Mouse (Mus musculus): ENCODE results near the gene Klhl21. TPM values are rescaled to one million over a fixed set of nuclear protein-coding genes. Genes with fewer than 3 reads are reported as not detected.
"Not testable (repeated sequence)": the region's sequence is repeated elsewhere in the genome, so short reads cannot be mapped to it uniquely, and the experiment has no call there.

Gene Klhl21
- polyA plus RNA-seq, 1 experiment: 13.3 TPM

- Histone ChIP-seq H3K4me3 (ENCODE audit: insufficient read depth, low read length) (no peak overlapping the region), H3K4me1 (ENCODE audit: control insufficient read depth, insufficient read depth, low read length) (peaks cover 9% of the 10 kb centered on the region), H3K27ac (ENCODE audit: insufficient read depth, low read depth, low read length) (no peak overlapping the region)
- TF ChIP-seq CTCF (IDR thresholded peaks at IDR 0.05; ENCODE audit: low read depth, low read length) (no peak), POLR2A (IDR thresholded peaks at IDR 0.05; ENCODE audit: borderline replicate concordance, low read depth, low read length) (no peak)
Observed at GRCm38 (mm10) chr4:152029087-152029486, 20.5 kb downstream of the Klhl21 start.

GRCm38 (mm10) chr4:152029997-152030396, 21.4 kb downstream of the Klhl21 start:
- Histone ChIP-seq H3K4me1 (ENCODE audit: control insufficient read depth, insufficient read depth, low read length) (peaks cover 9% of the 10 kb centered on the region), H3K27ac (ENCODE audit: insufficient read depth, low read depth, low read length) (no peak overlapping the region), H3K4me3 (ENCODE audit: insufficient read depth, low read length) (no peak overlapping the region)
- TF ChIP-seq CTCF (IDR thresholded peaks at IDR 0.05; ENCODE audit: low read depth, low read length) (no peak), POLR2A (IDR thresholded peaks at IDR 0.05; ENCODE audit: borderline replicate concordance, low read depth, low read length) (no peak)

GRCm38 (mm10) chr4:152032922-152033321, 24.3 kb downstream of the Klhl21 start:
- no peak overlapping the region for H3K4me3 ChIP-seq (ENCODE audit: insufficient read depth, low read length)
- H3K27ac ChIP-seq (ENCODE audit: insufficient read depth, low read depth, low read length): no peak overlapping the region
- peaks cover 2% of the 10 kb centered on the region for H3K4me1 ChIP-seq (ENCODE audit: control insufficient read depth, insufficient read depth, low read length)
- TF ChIP-seq POLR2A (IDR thresholded peaks at IDR 0.05; ENCODE audit: borderline replicate concordance, low read depth, low read length): no peak
- no peak for TF ChIP-seq CTCF (IDR thresholded peaks at IDR 0.05; ENCODE audit: low read depth, low read length)

GRCm38 (mm10) chr4:152036464-152036863, 27.9 kb downstream of the Klhl21 start:
- not testable (repeated sequence) for H3K4me3 ChIP-seq (ENCODE audit: insufficient read depth, low read length); H3K27ac ChIP-seq (ENCODE audit: insufficient read depth, low read depth, low read length); H3K4me1 ChIP-seq (ENCODE audit: control insufficient read depth, insufficient read depth, low read length)

GRCm38 (mm10) chr4:152038225-152038984, 29.8 kb downstream of the Klhl21 start, which contains the start of gene Tas1r1:
Gene Tas1r1, minus strand, starts transcription at chr4:152038568.
- H3K4me3 ChIP-seq (ENCODE audit: insufficient read depth, low read length): peak within 1 kb of the TSS; percentile 96

GRCm38 (mm10) chr4:152038985-152039830, 30.6 kb downstream of the Klhl21 start, which contains the start of gene Nol9:
Gene Nol9, plus strand, starts transcription at chr4:152039321.
- H3K4me3 ChIP-seq (ENCODE audit: insufficient read depth, low read length): peak within 1 kb of the TSS; percentile 96
- peaks cover 3% of the 10 kb centered on the region; the same call in 1 of the 2 replicates for H3K4me1 ChIP-seq (ENCODE audit: control insufficient read depth, insufficient read depth, low read length)
- no peak within 1 kb of the TSS for H3K27ac ChIP-seq (ENCODE audit: insufficient read depth, low read depth, low read length)
- TF ChIP-seq POLR2A (IDR thresholded peaks at IDR 0.05; ENCODE audit: borderline replicate concordance, low read depth, low read length) (no peak), CTCF (IDR thresholded peaks at IDR 0.05; ENCODE audit: low read depth, low read length) (peak; percentile 69)

More at GRCm38 (mm10) chr4:152038225-152038984, 29.8 kb downstream of the Klhl21 start, which contains the start of gene Tas1r1:
- Histone ChIP-seq H3K4me1 (ENCODE audit: control insufficient read depth, insufficient read depth, low read length) (peaks cover 3% of the 10 kb centered on the region; the same call in 1 of the 2 replicates), H3K27ac (ENCODE audit: insufficient read depth, low read depth, low read length) (no peak within 1 kb of the TSS)
- TF ChIP-seq POLR2A (IDR thresholded peaks at IDR 0.05; ENCODE audit: borderline replicate concordance, low read depth, low read length): no peak
- no peak for TF ChIP-seq CTCF (IDR thresholded peaks at IDR 0.05; ENCODE audit: low read depth, low read length)

- Histone ChIP-seq H3K4me3 (ENCODE audit: insufficient read depth, low read length) (peak overlapping the region; percentile 96), H3K27ac (ENCODE audit: insufficient read depth, low read depth, low read length) (no peak overlapping the region), H3K4me1 (ENCODE audit: control insufficient read depth, insufficient read depth, low read length) (peaks cover 3% of the 10 kb centered on the region; the same call in 1 of the 2 replicates)
- TF ChIP-seq CTCF (IDR thresholded peaks at IDR 0.05; ENCODE audit: low read depth, low read length) (no peak), POLR2A (IDR thresholded peaks at IDR 0.05; ENCODE audit: borderline replicate concordance, low read depth, low read length) (no peak)
Observed at GRCm38 (mm10) chr4:152039831-152040310, 31.3 kb downstream of the Klhl21 start.

GRCm38 (mm10) chr4:152041924-152042641, 33.5 kb downstream of the Klhl21 start:
- TF ChIP-seq CTCF (IDR thresholded peaks at IDR 0.05; ENCODE audit: low read depth, low read length) (no peak), POLR2A (IDR thresholded peaks at IDR 0.05; ENCODE audit: borderline replicate concordance, low read depth, low read length) (no peak)
- H3K4me3 ChIP-seq (ENCODE audit: insufficient read depth, low read length): no peak overlapping the region
- H3K27ac ChIP-seq (ENCODE audit: insufficient read depth, low read depth, low read length): no peak overlapping the region
- H3K4me1 ChIP-seq (ENCODE audit: control insufficient read depth, insufficient read depth, low read length): peaks cover 3% of the 10 kb centered on the region; the same call in 1 of the 2 replicates

GRCm38 (mm10) chr4:152043171-152043570, 34.6 kb downstream of the Klhl21 start:
- H3K4me1 ChIP-seq (ENCODE audit: control insufficient read depth, insufficient read depth, low read length): peaks cover 3% of the 10 kb centered on the region; the same call in 1 of the 2 replicates
- no peak overlapping the region for H3K4me3 ChIP-seq (ENCODE audit: insufficient read depth, low read length)
- TF ChIP-seq CTCF (IDR thresholded peaks at IDR 0.05; ENCODE audit: low read depth, low read length): no peak
- no peak for TF ChIP-seq POLR2A (IDR thresholded peaks at IDR 0.05; ENCODE audit: borderline replicate concordance, low read depth, low read length)
- H3K27ac ChIP-seq (ENCODE audit: insufficient read depth, low read depth, low read length): no peak overlapping the region

All from bone marrow macrophage, adult 2 months (primary cell).